Mouse (Mus musculus) embryonic facial prominence, embryonic 11.5 days (tissue): Measurements from ENCODE around the gene Polr2e. TPM values are rescaled to one million over a fixed set of nuclear protein-coding genes. Genes with fewer than 3 reads are reported as not detected.

Source experiments
- ATAC-seq: fragments of 200-750 bp; cut with Nextera tagmentation; replicated peaks from 2 replicates; pipeline ENCODE4 v1.8.0; 2017; ENCODE audit warnings: low read depth; ENCODE audit not compliant: insufficient number of reproducible peaks, low FRiP score, low TSS enrichment
- DNase-seq: peaks from one replicate; pipeline ENCODE4 v3.0.0-alpha.2; 2015; ENCODE audit warnings: low spot score
- H3K27ac ChIP-seq: fragments of 300-500 bp; sonication (generic); replicated peaks from 2 replicates; pipeline ENCODE4 v1.5.1; 2014; ENCODE audit warnings: mild to moderate bottlenecking, low read depth, low read length, control low read depth
- H3K27me3 ChIP-seq: fragments of 300-500 bp; sonication (generic); 2 replicates; pipeline ENCODE4 v1.6.1; 2014; ENCODE audit warnings: mild to moderate bottlenecking, low read length, moderate library complexity, mixed read lengths; ENCODE audit not compliant: control insufficient read depth, insufficient read depth
- H3K36me3 ChIP-seq: fragments of 300-500 bp; sonication (generic); replicated peaks from 2 replicates; pipeline ENCODE4 v1.6.1; 2014; ENCODE audit warnings: low read depth, mild to moderate bottlenecking, low read length, moderate library complexity, mixed read lengths; ENCODE audit not compliant: control insufficient read depth, insufficient read depth
- H3K4me1 ChIP-seq: fragments of 300-500 bp; sonication (generic); 2 replicates; pipeline ENCODE4 v1.6.1; 2014; ENCODE audit warnings: low read length, mixed read lengths; ENCODE audit not compliant: control insufficient read depth, insufficient read depth
- H3K4me2 ChIP-seq: fragments of 300-500 bp; sonication (generic); 2 replicates; pipeline ENCODE4 v1.6.1; 2014; ENCODE audit warnings: low read depth, mild to moderate bottlenecking, control low read depth, low read length, moderate library complexity
- H3K4me3 ChIP-seq: fragments of 300-500 bp; sonication (generic); 2 replicates; pipeline ENCODE4 v1.5.1; 2014; ENCODE audit warnings: low read depth, low read length, control low read depth
- H3K9ac ChIP-seq: fragments of 300-500 bp; sonication (generic); replicated peaks from 2 replicates; pipeline ENCODE4 v1.6.1; 2014; ENCODE audit warnings: mild to moderate bottlenecking, control low read depth, low read length
- H3K9me3 ChIP-seq: fragments of 300-500 bp; sonication (generic); replicated peaks from 2 replicates; pipeline ENCODE4 v1.6.1; 2016; ENCODE audit warnings: mild to moderate bottlenecking, low read length, inconsistent platforms, mixed read lengths; ENCODE audit not compliant: control insufficient read depth
- WGBS: fragments of 180-500 bp; shearing (Covaris S2); extraction: QIAGEN DNeasy Blood & Tissue Kit; methylation state at CpG from one replicate; pipeline ENCODE4 v1.1.7; 2014; 5-methylcytosine and 5-hydroxymethylcytosine counted together
- polyA plus RNA-seq: library from polyadenylated mRNA; unstranded; fragments of >200 nt; fragmentation: Nextera tagmentation; extraction: Ambion mirVana; gene quantifications from 2 replicates; pipeline ENCODE4 v1.2.1, GENCODE M21; 2014

Polr2e gene
- polyA plus RNA-seq, 1 experiment from 2014 or later = 266 TPM

GRCm38 (mm10) chr10:79986963-79987362, 52.6 kb downstream of the Polr2e start:
- Histone ChIP-seq H3K27me3 (no peaks in the 10 kb centered on the region), H3K4me3 (no peak overlapping the region), H3K27ac (no peak overlapping the region), H3K4me1 (peaks cover 3% of the 10 kb centered on the region), H3K4me2 (peak overlapping the region; percentile 5), H3K36me3 (peaks cover 2% of the 10 kb centered on the region), H3K9me3 (no peaks in the 10 kb centered on the region), H3K9ac (no peak overlapping the region)
- DNase-seq (peak; percentile 89), ATAC-seq (no peak)
- WGBS = 2% methylated on average over 11 of the region's 11 CpGs

GRCm38 (mm10) chr10:79986232-79986878, 53.2 kb downstream of the Polr2e start:
- WGBS = 35% methylated on average over 6 of the region's 6 CpGs
- Histone ChIP-seq H3K36me3 (no peaks in the 10 kb centered on the region; the same call in 1 of the 2 replicates), H3K9me3 (no peaks in the 10 kb centered on the region), H3K27ac (no peak overlapping the region), H3K4me3 (no peak overlapping the region; the same call in 1 of the 2 replicates), H3K9ac (no peak overlapping the region; the same call in 1 of the 2 replicates), H3K4me2 (peak overlapping the region; percentile 71), H3K27me3 (no peaks in the 10 kb centered on the region), H3K4me1 (peaks cover 3% of the 10 kb centered on the region)
- no peak for DNase-seq
- no peak for ATAC-seq

Other genes with a start within 250 kb of the Polr2e start
- not detected in 2 replicates for gene Prss57, start 248.8 kb downstream of the Polr2e start, polyA plus RNA-seq
- gene Palm, start 246.2 kb downstream of the Polr2e start, polyA plus RNA-seq = 85.7 and 102 TPM in 2 replicates
- gene Misp, start 218.8 kb downstream of the Polr2e start, polyA plus RNA-seq = 0.39 and 0.82 TPM in 2 replicates
- gene Ptbp1, start 185.4 kb downstream of the Polr2e start, polyA plus RNA-seq = 237 and 257 TPM in 2 replicates
- gene Prtn3, start 165.3 kb downstream of the Polr2e start, polyA plus RNA-seq = 10.9 and 11.2 TPM in 2 replicates
- 78.3 and 85.8 TPM in 2 replicates for gene Plppr3, start 165.2 kb downstream of the Polr2e start, polyA plus RNA-seq
- gene Elane, start 153.5 kb downstream of the Polr2e start, polyA plus RNA-seq = 0.50 and 0.88 TPM in 2 replicates
- gene Cfd, start 148.9 kb downstream of the Polr2e start, polyA plus RNA-seq = not detected in 2 replicates
- gene Med16, start 130.9 kb downstream of the Polr2e start, polyA plus RNA-seq = 36.5 and 36.9 TPM in 2 replicates
- 4.3 and 11.5 TPM in 2 replicates for gene Gm26602, start 128.9 kb downstream of the Polr2e start, polyA plus RNA-seq
- gene Kiss1r, start 122.8 kb downstream of the Polr2e start, polyA plus RNA-seq = 0.48 and 0.75 TPM in 2 replicates
- gene R3hdm4, start 118.6 kb downstream of the Polr2e start, polyA plus RNA-seq = 116 and 122 TPM in 2 replicates
- 5.0 and 5.2 TPM in 2 replicates for gene Arid3a, start 112.8 kb downstream of the Polr2e start, polyA plus RNA-seq
- gene Wdr18, start 79.6 kb downstream of the Polr2e start, polyA plus RNA-seq = 118 and 123 TPM in 2 replicates
- 0.21 and 0.22 TPM in 2 replicates for gene Grin3b, start 69.1 kb downstream of the Polr2e start, polyA plus RNA-seq
- gene Tmem259, start 55.5 kb downstream of the Polr2e start, polyA plus RNA-seq = 13.4 and 13.7 TPM in 2 replicates
- gene Cnn2, start 51.2 kb downstream of the Polr2e start, polyA plus RNA-seq = 255 and 271 TPM in 2 replicates
- 0.98 and 1.3 TPM in 2 replicates for gene Abca7, start 43.3 kb downstream of the Polr2e start, polyA plus RNA-seq
- gene Arhgap45, start 23.1 kb downstream of the Polr2e start, polyA plus RNA-seq = 5.2 and 6.7 TPM in 2 replicates
- gene Gpx4, start 7.4 kb upstream of the Polr2e start, polyA plus RNA-seq = 515 and 565 TPM in 2 replicates
- 5.6 and 6.6 TPM in 2 replicates for gene Sbno2, start 65.8 kb upstream of the Polr2e start, polyA plus RNA-seq
- 16.6 and 18.5 TPM in 2 replicates for gene Stk11, start 76.0 kb upstream of the Polr2e start, polyA plus RNA-seq
- gene Atp5d, start 98.8 kb upstream of the Polr2e start, polyA plus RNA-seq = 360 and 371 TPM in 2 replicates
- gene Cbarp, start 101.0 kb upstream of the Polr2e start, polyA plus RNA-seq = 6.8 and 9.0 TPM in 2 replicates
- gene Midn, start 108.5 kb upstream of the Polr2e start, polyA plus RNA-seq = 60.3 and 62.1 TPM in 2 replicates
- 74.0 and 77.8 TPM in 2 replicates for gene Cirbp, start 126.2 kb upstream of the Polr2e start, polyA plus RNA-seq
- 6.0 and 6.8 TPM in 2 replicates for gene 1600002K03Rik, start 133.1 kb upstream of the Polr2e start, polyA plus RNA-seq
- 34.6 and 42.3 TPM in 2 replicates for gene Efna2, start 139.7 kb upstream of the Polr2e start, polyA plus RNA-seq
- gene Mum1, start 186.6 kb upstream of the Polr2e start, polyA plus RNA-seq = 75.1 and 94.3 TPM in 2 replicates
- 221 and 253 TPM in 2 replicates for gene Ndufs7, start 209.3 kb upstream of the Polr2e start, polyA plus RNA-seq
- gene Gamt, start 221.2 kb upstream of the Polr2e start, polyA plus RNA-seq = 21.9 and 22.4 TPM in 2 replicates
- gene Dazap1, start 221.7 kb upstream of the Polr2e start, polyA plus RNA-seq = 40.9 and 44.7 TPM in 2 replicates